Mouse (Mus musculus) cerebellum, adult (tissue): ENCODE measurements at regions not wholly inside any gene's neighbourhood (a gene's known extent, or its start where the extent isn't known, plus 50 kb on each side); places are given as distances from the start of the nearest gene placed in this dataset.

ENCODE experiments used
- ATAC-seq: cut with Nextera tagmentation; 2 replicates; pipeline ENCODE4 v1.9.2; 2017; ENCODE audit warnings: mild to moderate bottlenecking, moderate library complexity, mixed read lengths; ENCODE audit not compliant: insufficient number of reproducible peaks, low FRiP score, low TSS enrichment

DNA sequence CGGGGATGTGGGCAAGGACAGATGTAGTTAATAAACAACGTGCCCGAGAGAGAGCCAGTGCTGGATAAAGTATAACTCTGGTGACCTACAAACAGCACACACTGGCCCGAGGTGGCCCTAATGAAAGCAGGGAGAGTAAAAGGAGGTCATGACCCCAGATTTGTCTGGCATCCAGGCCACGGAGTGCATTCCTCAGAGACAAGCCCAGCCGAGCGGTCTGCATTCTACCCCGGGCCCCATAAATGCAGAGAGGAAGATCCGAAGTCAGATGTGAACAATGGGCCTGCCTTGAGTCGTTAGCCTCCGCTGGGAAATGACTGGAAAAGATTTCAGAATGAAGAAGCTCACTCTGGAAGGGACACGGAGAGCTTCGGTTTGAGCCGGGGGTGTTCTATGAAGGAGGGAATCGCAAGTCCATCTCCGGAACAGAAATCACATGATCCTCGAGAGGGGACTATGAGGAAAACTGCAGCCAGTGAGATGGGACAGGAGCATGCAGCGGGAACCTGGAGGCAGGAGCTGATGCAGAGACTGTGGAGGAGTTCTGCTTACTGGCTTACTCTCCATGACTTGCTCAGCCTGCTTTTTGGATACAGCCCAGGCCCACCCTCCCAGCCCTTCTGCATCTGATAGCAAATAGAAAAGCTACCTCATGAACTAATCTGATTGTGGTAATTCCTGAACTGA, 103.9 kb upstream of the Dapk1 start:
- ATAC-seq, result no peak

DNA sequence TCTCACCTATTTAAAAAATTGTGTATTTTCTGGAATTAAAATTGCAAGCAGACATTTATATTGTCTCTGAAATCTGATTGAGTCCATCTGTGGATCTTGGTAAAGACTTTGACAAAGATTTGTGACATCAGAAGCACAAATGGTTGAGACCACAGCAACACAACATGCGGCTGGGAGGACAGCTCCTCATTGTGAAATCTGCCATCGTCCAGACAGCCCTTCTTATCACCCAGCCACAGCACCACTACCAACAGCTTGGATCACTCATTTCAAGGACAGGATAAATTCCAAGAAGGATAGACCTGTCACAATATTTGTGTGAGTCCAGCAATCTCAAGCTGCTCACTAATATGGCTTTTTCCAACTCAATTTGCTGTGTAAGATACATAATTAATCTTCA, 97.6 kb upstream of the Dapk1 start:
- ATAC-seq, result no peak

DNA sequence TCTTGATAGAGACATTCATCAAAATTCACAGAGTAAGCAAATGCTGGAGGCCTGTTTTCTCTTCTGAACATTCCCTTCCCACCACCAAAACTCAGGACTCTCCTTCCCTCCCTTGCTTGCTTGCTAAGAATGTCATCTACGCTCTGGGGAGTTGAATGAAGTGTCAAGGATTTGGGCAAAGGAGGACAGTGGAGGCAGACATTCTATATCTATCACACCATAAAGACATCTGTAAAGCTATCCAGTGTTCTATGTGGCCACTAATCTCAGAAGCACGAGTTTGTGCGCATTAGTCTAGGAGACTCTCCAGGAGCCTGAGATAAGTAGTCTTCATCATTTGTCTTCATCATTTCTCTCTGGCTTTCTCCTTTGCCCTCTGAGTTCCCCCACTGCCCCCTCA, 94.1 kb upstream of the Dapk1 start:
- no peak for ATAC-seq

DNA sequence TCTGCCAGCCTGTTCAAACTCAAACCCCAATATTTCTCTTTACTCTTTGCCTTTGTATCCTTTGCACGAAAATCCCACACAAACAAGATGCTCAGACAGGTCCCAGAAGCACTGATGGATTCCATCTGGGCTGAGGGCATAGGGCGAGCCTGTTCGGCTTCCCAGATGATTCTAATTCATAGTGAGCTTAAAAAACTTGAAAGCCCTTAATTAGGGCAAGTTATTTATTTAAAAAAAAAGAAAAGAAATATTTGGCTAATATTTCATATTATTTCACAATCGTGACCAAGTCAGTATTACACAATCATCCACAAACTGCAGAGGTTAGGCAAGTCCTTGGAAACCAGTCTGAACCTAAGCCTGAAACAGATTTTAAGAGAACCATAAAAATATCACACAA, 93.7 kb upstream of the Dapk1 start:
- no peak for ATAC-seq

DNA sequence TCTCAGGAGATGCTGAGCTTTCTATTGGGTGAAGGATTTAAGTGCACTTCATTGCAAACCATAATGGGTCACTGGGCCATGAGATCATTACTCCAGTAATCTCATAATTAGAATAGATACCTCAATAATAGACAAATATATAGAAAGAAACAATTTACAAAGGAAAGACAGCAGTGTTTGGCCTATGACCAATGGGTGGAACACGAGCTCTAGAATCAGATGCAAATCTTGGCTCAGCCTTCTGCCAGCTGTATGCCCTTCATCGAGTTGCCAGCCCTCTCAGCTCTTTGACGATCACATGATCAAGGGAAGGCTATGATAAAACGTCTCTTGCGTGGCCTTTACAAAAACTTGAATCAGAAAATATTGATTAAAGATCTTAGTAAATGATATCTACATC, 92.9 kb upstream of the Dapk1 start:
- no peak for ATAC-seq

DNA sequence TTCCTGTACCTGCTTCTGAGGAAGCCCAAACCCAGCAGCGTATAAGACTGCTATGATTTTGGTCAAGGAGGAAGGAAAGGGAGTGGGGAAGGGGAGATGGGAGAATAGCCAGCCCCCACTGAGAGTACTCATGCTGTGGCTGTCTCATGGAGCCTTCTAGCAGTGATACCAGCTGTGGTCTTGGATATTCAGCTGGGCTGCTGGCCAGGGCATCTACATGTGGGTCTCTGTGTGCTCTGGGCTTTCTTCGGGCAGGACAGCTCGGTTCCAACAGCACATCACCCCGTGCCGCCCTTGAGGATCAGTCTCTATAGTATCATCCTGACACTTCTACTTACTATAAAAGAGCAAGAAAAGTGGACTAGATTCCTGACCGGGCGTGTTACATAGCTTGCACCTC, 90.6 kb upstream of the Dapk1 start:
- ATAC-seq, result no peak

DNA sequence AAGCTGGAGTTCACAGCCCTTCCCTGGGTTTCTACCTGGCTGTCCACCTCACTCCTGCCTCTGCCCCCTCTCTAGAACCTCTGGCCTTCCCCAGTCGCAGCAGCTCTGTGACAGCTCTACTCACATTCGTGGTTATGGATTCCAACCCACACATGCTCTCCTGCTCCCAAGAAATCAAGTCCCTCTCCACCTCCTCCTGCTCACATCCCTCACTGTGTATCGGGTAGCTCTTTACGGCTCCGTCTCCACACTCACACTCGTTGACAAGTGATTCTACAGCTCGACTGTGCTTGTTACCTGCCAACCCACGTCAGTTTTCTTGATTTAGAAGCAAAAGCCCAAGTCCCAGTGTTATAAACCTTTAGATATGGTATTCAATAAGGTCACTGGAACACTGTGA, 90.1 kb upstream of the Dapk1 start:
- ATAC-seq, result no peak

DNA sequence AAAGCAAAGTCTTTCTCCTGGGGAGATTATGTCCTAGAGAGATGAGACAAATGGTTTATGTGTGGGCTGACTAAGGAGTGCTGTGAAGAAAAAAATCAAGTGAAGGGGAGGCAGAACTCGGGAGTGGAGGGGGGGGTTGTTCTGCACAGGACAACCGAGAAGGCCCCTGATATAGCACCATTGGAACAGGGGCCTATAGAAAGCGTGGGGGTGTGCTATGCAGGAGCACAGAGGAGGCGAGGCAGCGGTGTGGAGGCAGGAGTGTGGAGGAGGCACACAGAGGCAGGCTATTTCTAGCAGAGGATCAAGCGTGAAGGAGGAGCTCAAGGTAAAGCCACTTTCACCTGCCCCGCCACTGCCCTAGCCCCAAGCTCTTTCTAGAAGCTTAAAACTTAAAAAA, 88.0 kb upstream of the Dapk1 start:
- ATAC-seq, result no peak

DNA sequence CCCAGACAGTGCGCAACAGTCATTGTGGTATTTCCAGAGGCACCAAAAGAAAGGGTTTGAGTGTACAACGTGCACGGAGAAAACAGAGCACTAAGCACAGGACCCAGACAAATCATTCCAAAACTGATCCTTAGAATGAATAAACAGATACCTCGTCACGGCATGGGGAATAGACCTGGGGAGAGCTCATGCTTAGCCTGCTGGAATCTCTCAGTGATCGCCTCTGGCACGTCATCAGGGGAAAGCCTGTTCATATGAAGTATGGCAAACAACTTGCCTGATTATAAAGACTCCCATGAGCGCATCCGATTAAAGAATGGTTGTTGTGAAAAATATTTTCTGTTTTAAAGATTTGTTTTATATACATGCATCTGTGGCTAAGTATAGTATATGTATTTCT, 86.9 kb upstream of the Dapk1 start:
- ATAC-seq, result no peak

DNA sequence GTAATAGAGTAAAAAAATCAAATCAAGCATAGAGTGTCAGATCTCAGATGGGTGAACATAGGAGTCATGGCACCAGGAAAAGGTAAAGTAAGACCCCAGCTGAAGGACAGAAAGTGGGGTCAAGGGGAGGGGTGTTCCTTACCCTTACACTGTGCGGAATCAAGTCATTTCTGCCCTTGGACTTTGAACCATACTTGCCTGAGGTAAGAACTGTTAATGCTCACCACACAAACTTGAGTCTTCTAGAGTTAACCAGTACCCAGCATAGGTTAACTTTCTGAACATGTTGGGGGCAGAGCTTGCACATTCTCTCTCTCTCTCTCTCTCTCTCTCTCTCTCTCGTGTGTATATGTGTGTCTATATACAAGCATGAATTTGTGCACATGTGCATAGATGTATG, 83.7 kb upstream of the Dapk1 start:
- ATAC-seq, result no peak

DNA sequence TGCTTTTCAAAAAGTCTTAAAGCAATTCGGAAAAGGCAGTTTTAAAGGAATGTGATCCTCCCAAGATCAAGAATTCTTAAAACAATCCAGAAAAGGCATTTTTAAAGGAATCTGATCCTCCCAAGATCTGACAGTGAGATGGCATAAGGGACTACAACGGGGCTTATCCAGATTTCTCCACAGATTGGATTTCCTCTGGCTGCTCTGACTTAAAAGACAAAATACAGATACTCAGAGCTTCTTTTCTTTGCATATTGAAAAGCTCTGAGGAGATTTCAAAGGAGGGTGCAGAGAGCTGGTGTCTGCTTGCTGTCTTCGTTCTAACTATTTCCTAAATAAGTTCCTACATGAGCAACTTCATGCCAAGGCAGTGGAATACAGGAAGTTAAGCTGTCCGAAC, 82.0 kb upstream of the Dapk1 start:
- no peak for ATAC-seq

DNA sequence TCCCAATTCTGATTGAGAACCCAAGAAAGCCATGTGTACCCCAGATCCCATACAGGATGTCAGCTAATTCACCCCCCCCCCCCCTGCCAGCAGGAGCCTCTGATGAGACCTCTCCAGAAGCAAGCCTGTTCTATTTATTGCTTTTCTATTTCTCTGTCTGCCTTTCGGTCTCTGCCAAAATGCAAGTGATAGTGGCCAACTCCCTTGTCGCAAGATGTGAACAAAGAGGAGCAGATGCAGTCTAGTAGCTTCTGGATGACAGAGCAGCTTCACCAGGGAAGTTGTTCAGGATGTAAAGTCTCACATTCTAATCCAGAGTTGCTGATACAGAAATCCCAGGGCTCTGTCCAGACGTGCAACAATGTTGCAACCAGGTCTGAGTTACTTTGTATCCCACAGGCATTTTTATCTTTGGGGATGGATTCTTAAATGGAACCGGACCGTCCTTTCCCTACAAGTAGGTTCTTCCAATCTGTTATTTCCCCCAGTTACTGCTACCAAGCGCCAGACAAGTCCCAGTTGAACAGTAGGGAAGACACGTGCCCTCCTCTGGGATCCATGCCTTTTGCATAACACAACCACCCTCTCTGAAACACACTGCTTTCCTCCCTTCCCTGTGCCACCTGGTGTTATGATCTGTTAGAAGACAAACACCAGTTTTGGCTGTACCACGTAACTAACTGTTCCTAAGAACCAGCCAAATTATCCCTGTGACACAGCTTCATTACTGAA, 78.9 kb upstream of the Dapk1 start:
- no peak for ATAC-seq

DNA sequence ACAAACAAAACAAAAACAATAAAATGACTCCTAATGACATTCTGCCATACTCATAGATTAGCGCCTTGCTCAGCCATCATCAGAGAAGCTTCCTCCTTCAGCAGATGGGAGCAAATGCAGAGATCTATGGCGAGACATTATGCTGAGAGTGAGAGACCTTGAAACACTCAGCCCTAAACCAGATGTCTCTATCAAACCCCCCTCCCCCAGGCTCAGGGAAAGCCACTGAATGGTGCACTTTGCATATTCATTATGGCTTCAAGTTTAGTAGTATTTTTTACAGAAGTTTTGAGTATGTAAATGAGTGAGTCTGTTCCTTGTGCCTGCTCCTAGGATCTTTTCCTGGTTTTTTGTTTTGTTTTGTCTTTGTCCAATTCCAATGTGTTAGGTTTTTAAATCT, 73.9 kb upstream of the Dapk1 start:
- ATAC-seq, result no peak

DNA sequence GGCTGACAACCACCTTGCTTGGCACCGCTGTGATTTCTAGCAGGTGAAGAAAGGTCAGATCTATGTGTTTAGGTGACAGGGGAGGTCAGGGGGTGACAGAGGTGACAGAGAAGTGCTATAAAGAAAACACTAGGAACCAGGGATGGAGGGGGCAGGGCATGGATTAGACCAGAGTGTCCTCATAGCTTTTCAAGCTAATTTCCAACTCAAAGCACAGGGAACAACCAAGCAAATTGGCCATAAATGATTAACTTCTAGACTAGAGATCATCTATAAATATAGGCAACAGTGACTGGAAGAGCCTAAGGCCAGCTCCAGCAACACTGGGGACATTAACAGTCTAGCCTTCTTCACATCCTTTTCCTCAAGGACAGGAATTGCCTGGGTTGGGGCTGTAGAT, 72.9 kb upstream of the Dapk1 start:
- no peak for ATAC-seq

DNA sequence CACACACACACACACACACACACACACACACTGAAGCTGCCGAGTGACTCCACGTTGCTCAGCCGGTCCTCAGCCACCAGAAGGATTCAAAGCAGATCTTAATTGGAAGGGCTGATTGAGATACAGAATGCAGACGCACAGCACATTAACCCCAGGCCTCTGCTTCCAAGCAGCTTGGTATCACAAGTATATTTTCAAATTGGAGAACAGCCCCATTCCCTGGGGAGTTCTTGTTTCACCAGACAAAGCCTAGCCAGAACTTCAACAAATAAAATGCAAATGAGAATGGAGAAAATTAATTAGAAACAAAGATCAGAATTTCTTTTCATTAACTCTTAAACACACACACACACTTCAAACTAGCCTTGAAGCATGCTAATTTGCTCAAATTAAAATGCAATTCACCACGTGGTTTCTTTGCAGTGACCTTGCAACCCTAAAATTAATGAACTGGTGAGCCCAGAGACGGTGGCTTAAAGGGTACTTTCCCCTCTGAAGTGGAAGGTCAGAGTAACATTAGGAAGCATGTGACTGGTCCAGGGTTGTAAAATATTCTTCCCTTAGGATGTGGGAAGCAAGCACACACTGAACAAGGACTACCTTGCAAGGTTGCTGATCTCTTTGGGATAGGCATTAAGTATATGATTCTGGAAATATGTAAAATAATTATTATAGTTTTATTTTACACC, 72.2 kb upstream of the Dapk1 start:
- no peak for ATAC-seq

DNA sequence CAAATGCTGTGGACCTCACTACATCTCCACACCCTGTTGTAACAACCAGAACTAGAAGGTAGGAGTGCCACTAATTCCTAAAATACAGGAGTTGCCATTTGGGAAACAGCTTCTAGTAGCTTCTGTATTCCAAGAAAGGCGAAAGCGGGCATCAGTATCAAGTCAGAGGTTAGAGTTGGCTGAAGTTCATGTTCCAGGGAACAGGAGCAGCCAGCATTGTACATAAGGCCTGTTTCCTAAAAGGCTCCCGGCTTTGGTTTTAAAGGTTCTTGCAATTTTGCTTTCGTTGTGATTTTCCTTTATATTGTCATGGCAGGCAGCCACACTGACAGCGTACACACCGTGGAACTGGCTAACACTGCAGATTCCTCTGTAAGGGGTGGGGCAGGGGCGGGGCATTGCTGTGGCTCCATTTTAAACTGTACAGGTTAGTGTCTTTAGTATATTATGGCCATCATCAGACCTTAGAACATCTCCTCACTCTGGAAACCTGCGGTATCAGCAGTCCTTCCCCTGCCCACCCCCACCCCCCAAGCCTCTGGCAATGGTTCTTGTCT, 67.8 kb upstream of the Dapk1 start:
- no peak for ATAC-seq

DNA sequence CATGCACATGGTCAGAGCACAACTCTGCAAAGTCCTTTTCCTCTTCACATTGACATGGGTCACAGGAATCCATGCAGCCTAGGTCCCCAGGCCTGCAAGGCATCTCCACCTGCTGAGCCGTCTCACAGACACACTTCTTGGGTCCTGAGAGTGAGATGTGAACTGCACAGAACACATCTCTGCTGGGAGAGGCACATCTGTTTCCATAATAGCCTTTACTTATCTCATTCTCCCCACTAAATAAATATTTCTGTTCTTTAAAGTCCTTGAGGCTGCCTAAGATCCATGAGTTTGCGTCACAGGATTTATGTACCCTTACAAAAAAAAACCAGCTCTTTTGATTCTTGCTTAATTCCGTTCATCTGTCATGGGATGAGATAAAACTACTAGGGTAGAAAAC, 67.2 kb upstream of the Dapk1 start:
- no peak for ATAC-seq

DNA sequence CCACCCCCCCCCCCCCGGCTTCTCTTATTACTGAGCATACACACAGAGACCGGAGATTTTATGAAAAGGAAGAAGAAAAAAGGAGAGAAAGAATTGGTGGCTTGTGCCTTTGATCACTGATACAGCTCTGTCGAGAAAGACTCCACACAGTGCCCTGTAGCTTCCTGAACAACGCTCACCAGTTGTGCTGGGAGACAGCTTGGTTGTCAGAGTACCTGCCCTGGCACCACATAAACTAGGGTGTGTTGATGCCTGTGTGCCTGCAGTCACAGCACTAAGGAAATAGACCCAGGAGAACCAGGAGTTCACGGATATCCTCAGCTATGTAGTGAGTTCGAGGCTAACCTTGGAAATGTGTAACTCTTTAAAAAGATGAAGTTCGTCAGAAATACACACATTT, 66.7 kb upstream of the Dapk1 start:
- ATAC-seq, result no peak

DNA sequence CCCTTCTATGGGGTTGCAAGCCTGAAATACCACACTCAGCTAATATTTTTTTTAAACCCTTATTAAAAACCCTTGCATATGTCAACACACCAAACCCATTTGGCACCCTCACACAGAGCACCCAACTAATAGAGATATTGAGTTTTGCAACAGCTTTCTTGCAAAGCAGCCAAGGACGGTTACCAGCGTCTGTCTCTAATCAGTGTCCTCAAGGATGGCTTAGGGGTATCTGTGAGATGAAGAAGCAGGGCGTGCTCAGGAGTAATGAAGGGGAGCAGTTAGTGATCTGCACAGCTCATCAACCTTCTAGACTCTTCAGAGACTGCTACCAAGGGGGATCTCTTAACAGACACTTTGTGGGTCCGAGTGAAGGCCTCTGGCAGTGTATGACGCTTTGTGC, 65.0 kb upstream of the Dapk1 start:
- ATAC-seq, result no peak

DNA sequence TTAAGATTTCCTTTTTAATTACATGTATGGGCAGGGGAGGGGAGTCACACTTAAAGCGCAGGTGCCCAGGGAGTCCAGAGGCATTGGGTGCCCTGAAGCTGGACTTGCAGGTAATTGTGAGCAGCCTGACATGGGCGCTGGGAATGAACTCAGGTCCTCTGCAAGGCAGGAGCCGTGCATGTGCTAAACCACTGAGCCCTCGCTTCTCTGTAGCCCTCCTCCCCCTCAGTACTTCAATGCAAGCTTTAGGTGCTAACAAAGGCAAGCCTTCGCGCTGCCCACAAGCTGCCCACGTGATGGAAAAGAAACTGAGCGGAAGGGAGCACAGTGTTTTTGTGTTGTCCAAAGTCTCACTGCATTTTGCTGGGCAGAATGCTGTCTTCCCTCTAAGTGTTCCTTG, 63.6 kb upstream of the Dapk1 start:
- no peak for ATAC-seq

DNA sequence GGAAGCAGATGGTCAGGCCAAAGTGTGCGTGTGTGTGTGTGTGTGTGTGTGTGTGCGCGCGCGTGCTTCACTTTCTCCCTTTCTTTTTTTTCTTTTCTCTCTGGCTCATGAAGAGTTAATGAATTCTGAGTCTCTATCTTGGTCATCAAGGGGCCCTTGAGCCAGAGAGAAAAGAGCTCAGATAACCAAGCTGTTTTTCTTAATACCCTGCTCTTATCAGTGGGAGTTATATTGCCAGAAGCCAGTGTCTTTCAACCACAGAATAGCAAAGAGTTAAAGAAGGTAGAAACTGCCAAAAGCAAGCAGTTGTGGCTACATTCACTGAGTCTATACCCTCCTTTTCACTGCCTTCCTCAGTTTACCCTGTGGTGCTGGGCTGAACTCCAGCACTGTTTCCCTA, 60.6 kb upstream of the Dapk1 start:
- no peak for ATAC-seq

DNA sequence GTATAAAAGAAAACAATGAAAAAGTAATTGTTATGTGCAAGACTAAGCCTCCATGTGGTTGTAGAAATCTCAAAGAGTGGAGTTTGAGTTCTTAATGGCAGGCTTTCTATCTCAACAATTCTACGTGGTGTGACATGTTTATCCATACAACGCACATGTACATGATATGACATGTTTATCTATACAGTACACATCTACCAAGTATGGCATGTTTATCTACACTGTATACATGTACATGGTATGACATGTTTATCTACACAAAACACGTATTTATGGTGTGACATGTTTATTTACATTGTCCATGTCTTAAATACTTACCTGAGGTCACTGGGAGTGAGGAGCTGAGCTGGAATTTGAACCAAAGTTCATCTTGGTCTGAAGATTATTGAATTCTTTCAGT, 57.4 kb upstream of the Dapk1 start:
- no peak for ATAC-seq
